In genomic region chr10:115470621-115471334, GRCm38 (mm10) we compare ENCODE assay signal across 9 mouse cellular contexts.
DNase-seq lines count a peak whose midpoint lies in the region; ATAC-seq and TF ChIP-seq lines count a peak whose summit lies in the region.
"Had no signal": no experiment of that assay in that cellular context is flagged by ENCODE, and none has a peak within 500 bp of the region (broad histone marks: within the 10 kb centered on the region; RNA-seq: fewer than 3 reads in every experiment).

No protein-coding gene starts in this region.

- TF ChIP-seq CTCF in kidney, postnatal 0 days (IDR thresholded peaks at IDR 0.05; ENCODE audit: low read depth): no peak

- peak; percentile 30 for DNase-seq in kidney, postnatal 0 days (ENCODE audit: low spot score)
- DNase-seq in kidney, adult 18-20 months: no peak
- DNase-seq in right cerebral cortex, postnatal 36 days (ENCODE audit: low spot score in 2 of 2): no peak
- no peak for DNase-seq in kidney, postnatal 4 days
- DNase-seq: thymus, postnatal 36 days had no signal

- no peaks in the 10 kb centered on the region for H3K27me3 ChIP-seq in kidney, postnatal 0 days (ENCODE audit: insufficient read depth, low read length)
- H3K27me3 ChIP-seq in embryonic facial prominence, embryonic 13.5 days: peaks cover 56% of the 10 kb centered on the region
- no peaks in the 10 kb centered on the region for H3K27me3 ChIP-seq in intestine, embryonic 15.5 days (replicated peaks)
- no peaks in the 10 kb centered on the region for H3K27me3 ChIP-seq in neural tube, embryonic 15.5 days (replicated peaks)

- H3K9me3 ChIP-seq in kidney, postnatal 0 days (replicated peaks; ENCODE audit: low read length): no peaks in the 10 kb centered on the region
- no peaks in the 10 kb centered on the region for H3K9me3 ChIP-seq in embryonic facial prominence, embryonic 13.5 days
- H3K9me3 ChIP-seq in intestine, embryonic 15.5 days: no peaks in the 10 kb centered on the region
- H3K9me3 ChIP-seq in neural tube, embryonic 15.5 days (replicated peaks): no peaks in the 10 kb centered on the region

- H3K36me3 ChIP-seq in kidney, postnatal 0 days (ENCODE audit: insufficient read depth, low read length): no peaks in the 10 kb centered on the region
- no peaks in the 10 kb centered on the region for H3K36me3 ChIP-seq in embryonic facial prominence, embryonic 13.5 days
- H3K36me3 ChIP-seq in intestine, embryonic 15.5 days: no peaks in the 10 kb centered on the region
- no peaks in the 10 kb centered on the region for H3K36me3 ChIP-seq in neural tube, embryonic 15.5 days

- no peaks in the 10 kb centered on the region for H3K4me1 ChIP-seq in kidney, postnatal 0 days (replicated peaks; ENCODE audit: insufficient read depth, low read length)
- no peaks in the 10 kb centered on the region for H3K4me1 ChIP-seq in embryonic facial prominence, embryonic 13.5 days
- no peaks in the 10 kb centered on the region for H3K4me1 ChIP-seq in intestine, embryonic 15.5 days (replicated peaks)
- 0 out of 2 replicates have a peak, but pooled peaks cover 5% of the 10 kb centered on the region for H3K4me1 ChIP-seq in neural tube, embryonic 15.5 days

- 0 out of 2 replicates have a peak overlapping the region, but pooled peaks have one; percentile 20 for H3K4me3 ChIP-seq in kidney, postnatal 0 days (replicated peaks; ENCODE audit: low read depth, low read length)
- peak overlapping the region; percentile 33 for H3K4me3 ChIP-seq in embryonic facial prominence, embryonic 13.5 days
- peak overlapping the region; percentile 22 for H3K4me3 ChIP-seq in intestine, embryonic 15.5 days (replicated peaks)
- peak overlapping the region; percentile 36 for H3K4me3 ChIP-seq in neural tube, embryonic 15.5 days (replicated peaks)

- H3K9ac ChIP-seq in kidney, postnatal 0 days (ENCODE audit: low read depth, low read length): no peak overlapping the region
- no peak overlapping the region for H3K9ac ChIP-seq in embryonic facial prominence, embryonic 13.5 days
- H3K9ac ChIP-seq in intestine, embryonic 15.5 days: no peak overlapping the region
- H3K9ac ChIP-seq in neural tube, embryonic 15.5 days (replicated peaks): no peak overlapping the region; the same call in 1 of the 2 replicates

- H3K27ac ChIP-seq in kidney, postnatal 0 days: no peak overlapping the region
- no peak overlapping the region for H3K27ac ChIP-seq in embryonic facial prominence, embryonic 13.5 days
- H3K27ac ChIP-seq in intestine, embryonic 15.5 days: no peak overlapping the region
- H3K27ac ChIP-seq in neural tube, embryonic 15.5 days (replicated peaks): peak overlapping the region; percentile 78

- 44% methylated on average over 17 of the region's 17 CpGs for WGBS in kidney, postnatal 0 days
- WGBS in embryonic facial prominence, embryonic 13.5 days: 35% methylated on average over 17 of the region's 17 CpGs
- 46% methylated on average over 17 of the region's 17 CpGs for WGBS in intestine, embryonic 15.5 days
- WGBS in neural tube, embryonic 15.5 days: 26% methylated on average over 17 of the region's 17 CpGs

- peak overlapping the region; percentile 41 for H3K4me2 ChIP-seq in kidney, postnatal 0 days (ENCODE audit: low read length)
- H3K4me2 ChIP-seq in embryonic facial prominence, embryonic 13.5 days: peak overlapping the region; percentile 48
- H3K4me2 ChIP-seq in intestine, embryonic 15.5 days (replicated peaks): peak overlapping the region; percentile 30
- H3K4me2 ChIP-seq in neural tube, embryonic 15.5 days: peak overlapping the region; percentile 52

- no peak for ATAC-seq in kidney, postnatal 0 days (replicated peaks; ENCODE audit: low FRiP score, low read depth)
- no peak for ATAC-seq in embryonic facial prominence, embryonic 13.5 days (ENCODE audit: insufficient number of reproducible peaks, insufficient read depth, low FRiP score, low TSS enrichment, low read depth)
- no peak for ATAC-seq in intestine, embryonic 15.5 days
- ATAC-seq in neural tube, embryonic 15.5 days (ENCODE audit: low FRiP score): peak; percentile 63
- no peak for ATAC-seq in megakaryocyte-erythroid progenitor cell, adult 5-6 weeks (replicated peaks; ENCODE audit: low FRiP score, low TSS enrichment, poor library complexity, severe bottlenecking)
